Mouse (Mus musculus) neural tube, embryonic 13.5 days (tissue): ENCODE results near the gene Heatr6. TPM values are rescaled to one million over a fixed set of nuclear protein-coding genes. Genes with fewer than 3 reads are reported as not detected.

Source experiments
- ATAC-seq: fragments of 200-750 bp; cut with Nextera tagmentation; 2 replicates; pipeline ENCODE4 v1.8.0; 2017; ENCODE audit warnings: low read depth, mild to moderate bottlenecking, moderate TSS enrichment, moderate library complexity
- H3K27ac ChIP-seq: fragments of 300-500 bp; sonication (generic); replicated peaks from 2 replicates; pipeline ENCODE4 v1.5.1; 2015; ENCODE audit warnings: moderate library complexity, mild to moderate bottlenecking, inconsistent platforms
- H3K27me3 ChIP-seq: fragments of 300-500 bp; sonication (generic); 2 replicates; pipeline ENCODE4 v1.6.1; 2015; ENCODE audit warnings: mild to moderate bottlenecking, inconsistent platforms
- H3K36me3 ChIP-seq: fragments of 300-500 bp; sonication (generic); 2 replicates; pipeline ENCODE4 v1.6.1; 2015; ENCODE audit warnings: mild to moderate bottlenecking, inconsistent platforms
- H3K4me1 ChIP-seq: fragments of 300-500 bp; sonication (generic); replicated peaks from 2 replicates; pipeline ENCODE4 v1.6.1; 2015; ENCODE audit warnings: inconsistent platforms
- H3K4me2 ChIP-seq: fragments of 300-500 bp; sonication (generic); 2 replicates; pipeline ENCODE4 v1.6.1; 2015; ENCODE audit warnings: inconsistent platforms, mild to moderate bottlenecking, moderate library complexity
- H3K4me3 ChIP-seq: fragments of 300-500 bp; sonication (generic); 2 replicates; pipeline ENCODE4 v1.5.1; 2015; ENCODE audit warnings: mild to moderate bottlenecking, inconsistent platforms
- H3K9ac ChIP-seq: fragments of 300-500 bp; sonication (generic); 2 replicates; pipeline ENCODE4 v1.6.1; 2015; ENCODE audit warnings: moderate library complexity, mild to moderate bottlenecking, inconsistent platforms
- H3K9me3 ChIP-seq: fragments of 300-500 bp; sonication (generic); 2 replicates; pipeline ENCODE4 v1.6.1; 2016; ENCODE audit warnings: inconsistent platforms
- WGBS: fragments of 180-500 bp; shearing (Covaris S2); methylation state at CpG from one replicate; pipeline ENCODE4 v1.1.7; 2015; 5-methylcytosine and 5-hydroxymethylcytosine counted together
- polyA plus RNA-seq: library from polyadenylated mRNA; unstranded; fragments of >200 nt; fragmentation: Nextera tagmentation; extraction: Ambion mirVana; gene quantifications from 2 replicates; pipeline ENCODE4 v1.2.1, GENCODE M21; 2015

Gene Heatr6
- polyA plus RNA-seq, 1 experiment from 2014 or later = 35.5 TPM

- 92% methylated on average over 4 of the region's 4 CpGs for WGBS
These were observed 15.5 kb downstream of the Heatr6 start for GRCm38 (mm10) chr11:83768976-83769375.

DNA sequence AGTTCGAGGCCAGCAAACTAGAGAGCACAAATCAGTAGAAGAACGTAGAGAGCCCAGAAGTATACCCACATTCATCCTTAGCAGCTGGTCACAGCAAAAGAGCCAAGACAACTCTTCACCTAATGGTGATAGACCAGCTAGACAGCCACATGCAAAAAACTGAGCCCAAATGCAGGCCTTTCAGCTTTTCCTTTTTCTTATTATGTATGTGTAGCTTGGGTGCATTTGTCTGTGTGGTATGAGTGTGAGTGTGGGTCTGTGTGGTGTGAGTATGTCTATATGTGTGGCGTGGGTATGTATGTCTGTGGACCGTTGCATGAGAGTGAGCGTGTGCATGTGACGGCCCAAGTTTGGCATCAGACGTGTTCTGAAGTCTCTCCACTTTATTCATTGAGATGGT, 17.5 kb downstream of the Heatr6 start:
- Histone ChIP-seq H3K27me3 (no peaks in the 10 kb centered on the region), H3K36me3 (peaks cover 96% of the 10 kb centered on the region), H3K4me3 (no peak overlapping the region), H3K27ac (no peak overlapping the region), H3K4me1 (no peaks in the 10 kb centered on the region), H3K9me3 (no peaks in the 10 kb centered on the region), H3K4me2 (no peak overlapping the region), H3K9ac (no peak overlapping the region)
- 96% methylated on average over 7 of the region's 7 CpGs for WGBS
- ATAC-seq = no peak

More at GRCm38 (mm10) chr11:83768976-83769375, 15.5 kb downstream of the Heatr6 start:
- no peak overlapping the region for H3K4me3 ChIP-seq
- no peaks in the 10 kb centered on the region for H3K9me3 ChIP-seq
- no peaks in the 10 kb centered on the region for H3K4me1 ChIP-seq
- peaks cover 98% of the 10 kb centered on the region for H3K36me3 ChIP-seq
- H3K4me2 ChIP-seq = no peak overlapping the region
- no peaks in the 10 kb centered on the region for H3K27me3 ChIP-seq
- no peak overlapping the region for H3K27ac ChIP-seq
- no peak overlapping the region for H3K9ac ChIP-seq
- no peak for ATAC-seq

DNA sequence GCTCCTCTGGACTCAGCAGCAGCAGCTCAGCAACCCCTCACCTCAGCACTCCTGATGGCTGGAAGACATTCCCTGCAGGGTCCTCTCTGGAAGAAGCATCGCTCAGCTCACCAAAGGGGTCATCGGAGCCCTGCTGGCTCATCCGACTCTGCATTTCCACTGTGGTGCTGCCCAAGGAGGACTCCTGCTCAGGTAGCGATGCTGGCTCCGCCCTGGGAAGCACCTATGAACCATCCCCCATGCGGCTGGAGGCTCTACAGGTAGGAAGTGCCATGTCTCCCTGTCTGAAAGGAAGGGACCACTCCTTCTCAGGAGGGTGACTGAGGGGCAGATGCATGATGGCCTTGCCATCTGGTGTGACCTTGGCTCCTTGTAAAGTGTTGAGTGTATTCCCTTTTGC, 18.8 kb downstream of the Heatr6 start:
- peaks cover 96% of the 10 kb centered on the region for H3K36me3 ChIP-seq
- no peaks in the 10 kb centered on the region for H3K27me3 ChIP-seq
- no peaks in the 10 kb centered on the region for H3K4me1 ChIP-seq
- ATAC-seq = no peak
- H3K4me3 ChIP-seq = no peak overlapping the region
- no peak overlapping the region for H3K27ac ChIP-seq
- no peak overlapping the region for H3K4me2 ChIP-seq
- no peak overlapping the region for H3K9ac ChIP-seq
- H3K9me3 ChIP-seq = no peaks in the 10 kb centered on the region
- whole genome bisulfite sequencing = 98% methylated on average over 6 of the region's 6 CpGs

GRCm38 (mm10) chr11:83773691-83774090, 20.2 kb downstream of the Heatr6 start:
- H3K9me3 ChIP-seq = no peaks in the 10 kb centered on the region
- ATAC-seq = no peak
- no peak overlapping the region for H3K9ac ChIP-seq
- 93% methylated on average over 16 of the region's 16 CpGs for WGBS
- H3K4me1 ChIP-seq = no peaks in the 10 kb centered on the region
- H3K4me2 ChIP-seq = no peak overlapping the region
- no peak overlapping the region for H3K4me3 ChIP-seq
- H3K27ac ChIP-seq = no peak overlapping the region
- H3K27me3 ChIP-seq = no peaks in the 10 kb centered on the region
- peaks cover 94% of the 10 kb centered on the region for H3K36me3 ChIP-seq

DNA sequence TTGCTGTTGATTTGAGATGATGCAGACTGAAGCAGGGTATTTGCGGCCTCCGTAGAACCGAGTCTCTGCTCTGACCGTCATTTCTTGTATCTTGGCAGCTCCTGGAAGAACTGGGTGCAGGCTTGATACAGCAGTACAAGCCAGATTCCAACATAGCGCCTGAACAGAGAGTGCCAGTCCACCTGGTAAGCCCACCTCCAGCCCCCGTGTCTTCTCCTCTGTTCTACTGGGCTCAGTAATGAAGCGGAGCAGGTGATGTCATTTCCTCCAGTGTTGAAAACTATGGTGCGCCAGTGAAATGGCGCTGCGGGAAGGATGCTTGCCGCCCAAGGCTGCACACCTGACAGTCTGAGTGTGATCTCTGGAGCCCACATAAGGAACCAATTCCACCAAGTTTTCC, 20.8 kb downstream of the Heatr6 start:
- 96% methylated on average over 11 of the region's 11 CpGs for WGBS
- ATAC-seq = no peak
- Histone ChIP-seq H3K36me3 (peaks cover 95% of the 10 kb centered on the region), H3K4me3 (no peak overlapping the region), H3K27me3 (no peaks in the 10 kb centered on the region), H3K27ac (no peak overlapping the region), H3K9me3 (no peaks in the 10 kb centered on the region), H3K9ac (no peak overlapping the region), H3K4me2 (no peak overlapping the region), H3K4me1 (no peaks in the 10 kb centered on the region)

- peaks cover 96% of the 10 kb centered on the region for H3K36me3 ChIP-seq
- no peak for ATAC-seq
- no peak overlapping the region for H3K4me3 ChIP-seq
- H3K4me1 ChIP-seq = no peaks in the 10 kb centered on the region
- no peak overlapping the region for H3K4me2 ChIP-seq
- 94% methylated on average over 8 of the region's 8 CpGs for WGBS
- H3K9me3 ChIP-seq = no peaks in the 10 kb centered on the region
- H3K27me3 ChIP-seq = no peaks in the 10 kb centered on the region
- H3K27ac ChIP-seq = no peak overlapping the region
- no peak overlapping the region for H3K9ac ChIP-seq
These were observed 23.3 kb downstream of the Heatr6 start for GRCm38 (mm10) chr11:83776798-83777197.

- Histone ChIP-seq H3K27me3 (no peaks in the 10 kb centered on the region), H3K9ac (peak overlapping the region; percentile 31; the same call in 1 of the 2 replicates), H3K4me2 (no peak overlapping the region), H3K4me3 (no peak overlapping the region), H3K4me1 (no peaks in the 10 kb centered on the region), H3K36me3 (peaks cover 58% of the 10 kb centered on the region), H3K27ac (no peak overlapping the region), H3K9me3 (no peaks in the 10 kb centered on the region)
- WGBS = 80% methylated on average over 14 of the region's 14 CpGs
- ATAC-seq = no peak
These were observed 30.6 kb downstream of the Heatr6 start for GRCm38 (mm10) chr11:83783931-83784600.

DNA sequence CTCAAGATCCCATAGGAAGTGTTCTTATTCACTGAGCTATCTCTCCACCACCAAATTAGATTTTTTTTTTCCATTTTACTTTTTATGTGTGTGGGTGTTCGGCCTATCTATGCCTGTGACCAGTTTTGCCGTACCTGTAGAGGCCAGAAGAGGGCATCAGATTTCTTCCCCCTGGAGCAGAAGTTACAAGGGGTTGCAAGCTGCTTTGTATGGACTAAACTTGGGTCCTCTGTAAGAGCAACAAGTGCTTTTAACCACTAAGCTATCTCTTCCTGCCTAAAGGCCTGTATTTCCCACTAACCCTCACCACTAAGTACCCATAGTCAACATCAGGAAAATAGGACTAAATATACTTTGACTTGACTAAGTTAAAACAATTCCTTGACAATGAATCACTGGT, 31.2 kb downstream of the Heatr6 start:
- ATAC-seq = no peak
- no peak overlapping the region for H3K4me3 ChIP-seq
- no peaks in the 10 kb centered on the region for H3K4me1 ChIP-seq
- WGBS = 84% methylated on average over 2 of the region's 2 CpGs
- no peak overlapping the region for H3K9ac ChIP-seq
- H3K36me3 ChIP-seq = peaks cover 53% of the 10 kb centered on the region
- H3K9me3 ChIP-seq = no peaks in the 10 kb centered on the region
- no peak overlapping the region for H3K4me2 ChIP-seq
- H3K27ac ChIP-seq = no peak overlapping the region
- H3K27me3 ChIP-seq = no peaks in the 10 kb centered on the region

DNA sequence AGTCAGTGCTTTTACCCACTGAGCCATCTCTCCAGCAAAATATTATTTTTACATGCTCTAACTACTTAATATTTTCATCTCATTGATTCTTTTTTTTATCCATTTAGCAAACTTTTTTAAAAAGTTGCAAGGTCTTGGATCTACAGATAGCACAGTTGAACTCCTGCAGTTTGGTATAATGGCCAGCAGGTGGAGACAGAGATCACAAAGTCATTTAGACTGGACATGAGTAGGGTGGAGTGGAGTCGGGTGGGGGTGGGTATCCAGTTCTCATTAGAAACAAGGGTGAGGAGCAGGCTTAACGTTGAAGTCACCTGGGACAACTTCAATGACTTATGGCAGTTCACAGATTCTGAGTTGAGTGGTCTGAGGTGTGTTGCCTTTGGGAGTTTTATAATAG, 31.9 kb downstream of the Heatr6 start:
- no peak overlapping the region for H3K4me2 ChIP-seq
- H3K9ac ChIP-seq = no peak overlapping the region
- no peak overlapping the region for H3K4me3 ChIP-seq
- WGBS = 7% methylated on average over 2 of the region's 2 CpGs
- no peaks in the 10 kb centered on the region for H3K27me3 ChIP-seq
- H3K4me1 ChIP-seq = no peaks in the 10 kb centered on the region
- no peaks in the 10 kb centered on the region for H3K9me3 ChIP-seq
- ATAC-seq = peak; percentile 67; the same call in 1 of the 2 replicates
- no peak overlapping the region for H3K27ac ChIP-seq
- H3K36me3 ChIP-seq = peaks cover 45% of the 10 kb centered on the region

GRCm38 (mm10) chr11:83786835-83787234, 33.3 kb downstream of the Heatr6 start:
- H3K9me3 ChIP-seq = no peaks in the 10 kb centered on the region
- 78% methylated on average over 4 of the region's 4 CpGs for WGBS
- no peak overlapping the region for H3K9ac ChIP-seq
- ATAC-seq = no peak
- H3K4me1 ChIP-seq = no peaks in the 10 kb centered on the region
- H3K36me3 ChIP-seq = peaks cover 31% of the 10 kb centered on the region
- no peak overlapping the region for H3K4me2 ChIP-seq
- no peak overlapping the region for H3K27ac ChIP-seq
- H3K27me3 ChIP-seq = no peaks in the 10 kb centered on the region
- no peak overlapping the region for H3K4me3 ChIP-seq

- 84% methylated on average over 15 of the region's 15 CpGs for WGBS
- Histone ChIP-seq H3K4me2 (no peak overlapping the region), H3K9ac (no peak overlapping the region), H3K36me3 (peaks cover 26% of the 10 kb centered on the region), H3K4me3 (no peak overlapping the region), H3K27ac (no peak overlapping the region), H3K27me3 (no peaks in the 10 kb centered on the region), H3K9me3 (no peaks in the 10 kb centered on the region), H3K4me1 (no peaks in the 10 kb centered on the region)
- no peak for ATAC-seq
These were observed 34.0 kb downstream of the Heatr6 start for GRCm38 (mm10) chr11:83787401-83788021.

GRCm38 (mm10) chr11:83788331-83788730, 34.8 kb downstream of the Heatr6 start:
- Histone ChIP-seq H3K9me3 (no peaks in the 10 kb centered on the region), H3K9ac (no peak overlapping the region), H3K27me3 (no peaks in the 10 kb centered on the region), H3K36me3 (peaks cover 18% of the 10 kb centered on the region), H3K4me3 (no peak overlapping the region), H3K27ac (no peak overlapping the region), H3K4me1 (no peaks in the 10 kb centered on the region), H3K4me2 (no peak overlapping the region)
- 81% methylated on average over 8 of the region's 8 CpGs for WGBS
- no peak for ATAC-seq

GRCm38 (mm10) chr11:83789259-83789658, 35.8 kb downstream of the Heatr6 start:
- Histone ChIP-seq H3K9ac (no peak overlapping the region), H3K36me3 (peaks cover 12% of the 10 kb centered on the region; the same call in 1 of the 2 replicates), H3K4me3 (no peak overlapping the region), H3K27ac (no peak overlapping the region), H3K4me1 (no peaks in the 10 kb centered on the region), H3K4me2 (no peak overlapping the region), H3K27me3 (no peaks in the 10 kb centered on the region), H3K9me3 (no peaks in the 10 kb centered on the region)
- no peak for ATAC-seq
- 77% methylated on average over 13 of the region's 13 CpGs for WGBS
